Mouse (Mus musculus) midbrain, embryonic 15.5 days (tissue): ENCODE measurements around the gene Prss47. TPM values are rescaled to one million over a fixed set of nuclear protein-coding genes. Genes with fewer than 3 reads are reported as not detected.

ENCODE experiments used
- ATAC-seq: fragments of 200-750 bp; cut with Nextera tagmentation; replicated peaks from 2 replicates; pipeline ENCODE4 v1.8.0; 2017; ENCODE audit warnings: moderate TSS enrichment
- H3K27ac ChIP-seq: fragments of 300-500 bp; sonication (generic); 2 replicates; pipeline ENCODE4 v1.5.1; 2015; ENCODE audit warnings: mild to moderate bottlenecking, inconsistent platforms
- H3K27me3 ChIP-seq: fragments of 300-500 bp; sonication (generic); replicated peaks from 2 replicates; pipeline ENCODE4 v1.6.1; 2015; ENCODE audit warnings: inconsistent platforms
- H3K36me3 ChIP-seq: fragments of 300-500 bp; sonication (generic); replicated peaks from 2 replicates; pipeline ENCODE4 v1.6.1; 2015; ENCODE audit warnings: inconsistent platforms
- H3K4me1 ChIP-seq: fragments of 300-500 bp; sonication (generic); 2 replicates; pipeline ENCODE4 v1.6.1; 2015; ENCODE audit warnings: inconsistent platforms
- H3K4me2 ChIP-seq: fragments of 300-500 bp; sonication (generic); 2 replicates; pipeline ENCODE4 v1.6.1; 2015; ENCODE audit warnings: inconsistent platforms, mild to moderate bottlenecking, moderate library complexity
- H3K4me3 ChIP-seq: fragments of 300-500 bp; sonication (generic); 2 replicates; pipeline ENCODE4 v1.5.1; 2015; ENCODE audit warnings: mild to moderate bottlenecking, inconsistent platforms
- H3K9ac ChIP-seq: fragments of 300-500 bp; sonication (generic); 2 replicates; pipeline ENCODE4 v1.6.1; 2015; ENCODE audit warnings: mild to moderate bottlenecking, inconsistent platforms
- H3K9me3 ChIP-seq: fragments of 300-500 bp; sonication (generic); 2 replicates; pipeline ENCODE4 v1.6.1; 2016; ENCODE audit warnings: inconsistent platforms
- WGBS: fragments of 180-500 bp; shearing (Covaris S2); methylation state at CpG from one replicate; pipeline ENCODE4 v1.1.7; 2015; ENCODE audit warnings: mixed read lengths; 5-methylcytosine and 5-hydroxymethylcytosine counted together
- polyA plus RNA-seq: library from polyadenylated mRNA; unstranded; fragments of >200 nt; fragmentation: Nextera tagmentation; extraction: Ambion mirVana; gene quantifications from 2 replicates; pipeline ENCODE4 v1.2.1, GENCODE M21; 2015

Prss47 gene
- not detected in 2 replicates for polyA plus RNA-seq

DNA sequence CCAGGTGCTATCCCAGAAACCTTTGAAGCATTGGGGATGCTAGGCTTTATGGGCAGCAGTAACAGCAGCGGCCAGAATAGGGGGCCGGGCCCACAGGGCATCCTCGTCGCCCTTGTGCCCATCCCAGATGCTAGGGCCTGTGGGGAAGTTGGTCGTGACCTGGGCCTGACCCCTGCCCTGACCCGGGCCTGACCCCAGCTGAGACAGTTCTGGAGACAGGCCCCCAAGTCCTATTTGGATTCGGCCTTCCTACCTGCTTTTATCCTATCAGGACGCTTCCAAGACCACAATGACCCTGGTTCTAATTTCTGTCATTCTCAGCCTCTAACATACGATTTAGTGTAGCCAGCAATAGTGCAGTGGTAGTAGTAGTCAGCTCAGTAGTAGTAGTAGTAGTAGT lies at the start of gene Prss47:
Gene Prss47, minus strand, starts transcription at position 101 of the 400 bp plus-strand sequence.
- H3K36me3 ChIP-seq = no peaks in the 10 kb centered on the region
- H3K4me1 ChIP-seq = no peaks in the 10 kb centered on the region
- H3K27ac ChIP-seq = no peak within 1 kb of the TSS
- H3K4me3 ChIP-seq = no peak within 1 kb of the TSS
- no peaks in the 10 kb centered on the region for H3K9me3 ChIP-seq
- H3K4me2 ChIP-seq = no peak within 1 kb of the TSS
- no peak for ATAC-seq
- H3K9ac ChIP-seq = no peak within 1 kb of the TSS
- H3K27me3 ChIP-seq = no peaks in the 10 kb centered on the region
- WGBS = 88% methylated on average over 9 of the region's 9 CpGs

- ATAC-seq = no peak
- peaks cover 16% of the 10 kb centered on the region; the same call in 1 of the 2 replicates for H3K9me3 ChIP-seq
These were observed 48.7 kb upstream of the Prss47 start for GRCm38 (mm10) chr13:65101232-65101631.

GRCm38 (mm10) chr13:65100678-65101077 lies 48.1 kb upstream of the Prss47 start:
- WGBS = 97% methylated on average over 9 of the region's 9 CpGs
- no peak overlapping the region for H3K27ac ChIP-seq
- H3K4me3 ChIP-seq = no peak overlapping the region
- no peaks in the 10 kb centered on the region for H3K27me3 ChIP-seq
- peaks cover 16% of the 10 kb centered on the region; the same call in 1 of the 2 replicates for H3K9me3 ChIP-seq
- H3K4me2 ChIP-seq = no peak overlapping the region
- H3K9ac ChIP-seq = no peak overlapping the region
- no peaks in the 10 kb centered on the region for H3K4me1 ChIP-seq
- H3K36me3 ChIP-seq = 0 out of 2 replicates have a peak, but pooled peaks cover 5% of the 10 kb centered on the region
- no peak for ATAC-seq

More at GRCm38 (mm10) chr13:65101232-65101631, 48.7 kb upstream of the Prss47 start:
- Histone ChIP-seq H3K4me3 (no peak overlapping the region), H3K27ac (no peak overlapping the region), H3K4me1 (no peaks in the 10 kb centered on the region), H3K9ac (no peak overlapping the region), H3K36me3 (0 out of 2 replicates have a peak, but pooled peaks cover 7% of the 10 kb centered on the region), H3K4me2 (no peak overlapping the region), H3K27me3 (no peaks in the 10 kb centered on the region)
- WGBS = 95% methylated on average over 3 of the region's 3 CpGs

DNA sequence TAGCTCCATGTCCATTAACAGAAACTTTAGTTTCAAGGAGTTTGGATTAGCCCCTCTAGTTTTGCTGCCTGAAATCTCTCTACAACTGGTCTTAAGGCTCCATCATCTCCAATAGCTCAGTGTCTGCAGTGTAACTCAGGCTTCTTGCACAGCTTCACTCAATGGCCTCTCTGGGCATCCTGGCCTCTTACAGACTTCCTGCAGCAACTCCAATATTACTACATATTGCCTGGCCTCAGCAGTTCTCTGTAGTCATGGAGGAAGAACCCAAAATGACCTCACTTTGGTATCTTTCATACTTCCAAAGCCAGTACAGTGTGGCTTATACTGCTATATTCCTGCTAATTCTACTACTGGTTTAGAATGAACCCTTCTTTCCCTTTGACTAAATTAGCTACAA lies 44.5 kb upstream of the Prss47 start:
- Histone ChIP-seq H3K4me1 (no peaks in the 10 kb centered on the region), H3K27ac (no peak overlapping the region), H3K9me3 (0 out of 2 replicates have a peak, but pooled peaks cover 5% of the 10 kb centered on the region), H3K4me3 (no peak overlapping the region), H3K36me3 (peaks cover 5% of the 10 kb centered on the region; the same call in 1 of the 2 replicates), H3K4me2 (no peak overlapping the region), H3K9ac (no peak overlapping the region), H3K27me3 (no peaks in the 10 kb centered on the region)
- no peak for ATAC-seq

DNA sequence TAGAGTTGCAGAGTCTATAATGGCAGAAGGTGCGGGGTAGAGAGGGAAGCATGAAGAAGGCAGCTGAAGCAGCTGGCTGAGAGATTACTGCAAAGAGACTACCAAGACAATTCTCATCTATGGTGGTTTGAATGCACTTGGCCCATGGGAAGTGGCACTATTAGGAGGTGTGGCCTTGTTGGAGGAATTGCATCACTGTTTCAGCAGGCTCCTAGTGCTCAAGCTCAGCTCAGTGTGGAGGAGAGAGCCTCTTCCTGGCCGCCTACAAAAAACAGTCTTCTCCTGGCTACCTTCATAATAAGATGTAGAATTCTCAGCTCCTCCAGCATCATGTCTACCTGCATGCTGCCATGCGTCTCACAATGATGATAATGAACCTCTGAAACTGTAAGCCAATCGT lies 43.4 kb upstream of the Prss47 start:
- no peaks in the 10 kb centered on the region for H3K27me3 ChIP-seq

GRCm38 (mm10) chr13:65069969-65070368 lies 17.4 kb upstream of the Prss47 start:
- ATAC-seq = no peak
- no peak overlapping the region for H3K4me3 ChIP-seq
- no peak overlapping the region for H3K4me2 ChIP-seq
- no peaks in the 10 kb centered on the region for H3K27me3 ChIP-seq
- 94% methylated on average over 2 of the region's 2 CpGs for WGBS
- peaks cover 19% of the 10 kb centered on the region; the same call in 1 of the 2 replicates for H3K36me3 ChIP-seq
- H3K9me3 ChIP-seq = no peaks in the 10 kb centered on the region
- no peak overlapping the region for H3K27ac ChIP-seq
- H3K9ac ChIP-seq = no peak overlapping the region
- H3K4me1 ChIP-seq = no peaks in the 10 kb centered on the region

More for the DNA sequence above, 43.4 kb upstream of the Prss47 start:
- Histone ChIP-seq H3K9me3 (0 out of 2 replicates have a peak, but pooled peaks cover 3% of the 10 kb centered on the region), H3K9ac (no peak overlapping the region), H3K4me2 (no peak overlapping the region), H3K27ac (no peak overlapping the region), H3K4me3 (no peak overlapping the region), H3K36me3 (peaks cover 5% of the 10 kb centered on the region; the same call in 1 of the 2 replicates), H3K4me1 (no peaks in the 10 kb centered on the region)
- no peak for ATAC-seq
- WGBS = 96% methylated on average over 4 of the region's 4 CpGs

GRCm38 (mm10) chr13:65035057-65035456 lies 17.5 kb downstream of the Prss47 start:
- H3K27ac ChIP-seq = no peak overlapping the region
- no peak overlapping the region for H3K9ac ChIP-seq
- WGBS = 65% methylated on average over 4 of the region's 4 CpGs
- no peaks in the 10 kb centered on the region for H3K4me1 ChIP-seq
- no peak overlapping the region for H3K4me2 ChIP-seq
- no peak for ATAC-seq
- no peaks in the 10 kb centered on the region for H3K36me3 ChIP-seq
- no peaks in the 10 kb centered on the region for H3K27me3 ChIP-seq
- H3K4me3 ChIP-seq = no peak overlapping the region
- H3K9me3 ChIP-seq = no peaks in the 10 kb centered on the region

DNA sequence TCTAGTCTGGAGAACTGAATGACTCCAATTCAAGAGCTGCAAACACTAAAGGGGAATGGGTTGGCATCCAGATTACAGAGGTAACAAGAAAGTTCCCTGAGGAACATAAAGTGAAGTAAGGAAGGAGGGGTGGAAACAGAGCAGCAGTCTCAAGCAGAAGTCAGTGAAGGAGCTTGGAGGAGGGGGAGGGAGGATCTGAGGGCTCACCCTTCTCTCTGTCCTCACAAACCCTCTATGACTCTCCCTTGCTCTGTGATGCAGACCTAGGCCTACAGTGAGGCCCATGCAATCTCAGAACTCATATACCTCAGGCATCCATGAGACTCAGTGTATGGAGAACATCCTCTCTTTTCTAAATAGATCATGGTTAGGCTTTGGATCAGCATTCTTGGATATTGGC lies 19.8 kb downstream of the Prss47 start, which contains the start of gene Spata31d1c:
Gene Spata31d1c, plus strand, starts transcription at position 301 of the 400 bp plus-strand sequence.
- Histone ChIP-seq H3K36me3 (no peaks in the 10 kb centered on the region), H3K27me3 (no peaks in the 10 kb centered on the region), H3K4me1 (no peaks in the 10 kb centered on the region), H3K4me3 (no peak within 1 kb of the TSS), H3K4me2 (no peak within 1 kb of the TSS), H3K27ac (no peak within 1 kb of the TSS), H3K9me3 (no peaks in the 10 kb centered on the region), H3K9ac (no peak within 1 kb of the TSS)
- no peak for ATAC-seq

GRCm38 (mm10) chr13:65011052-65011738 lies 41.4 kb downstream of the Prss47 start:
- Histone ChIP-seq H3K4me2 (no peak overlapping the region), H3K36me3 (no peaks in the 10 kb centered on the region), H3K4me3 (no peak overlapping the region), H3K27ac (no peak overlapping the region), H3K9ac (no peak overlapping the region), H3K9me3 (no peaks in the 10 kb centered on the region), H3K4me1 (no peaks in the 10 kb centered on the region), H3K27me3 (no peaks in the 10 kb centered on the region)
- WGBS = 58% methylated on average over 4 of the region's 4 CpGs
- ATAC-seq = no peak

DNA sequence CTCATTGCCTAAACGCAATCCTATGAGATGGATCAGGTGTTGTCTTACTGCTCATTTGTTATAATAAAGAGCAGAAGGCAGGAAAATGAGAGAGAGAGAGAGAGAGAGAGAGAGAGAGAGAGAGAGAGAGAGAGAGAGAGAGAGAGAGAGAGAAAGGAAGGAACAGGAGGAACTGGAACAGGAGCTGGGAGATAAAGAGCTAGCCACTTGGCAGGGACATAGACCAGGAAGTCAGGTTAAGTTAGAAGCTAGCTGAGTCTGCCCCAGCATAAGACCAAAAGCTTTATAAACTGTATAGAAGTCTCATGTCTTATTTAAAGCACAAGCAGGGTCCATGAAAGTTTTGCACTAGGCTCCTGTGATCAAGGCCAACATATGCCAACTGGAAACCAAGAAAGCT lies 44.6 kb downstream of the Prss47 start:
- ATAC-seq = no peak
- Histone ChIP-seq H3K27me3 (no peaks in the 10 kb centered on the region), H3K27ac (no peak overlapping the region), H3K4me1 (no peaks in the 10 kb centered on the region), H3K36me3 (no peaks in the 10 kb centered on the region), H3K9me3 (no peaks in the 10 kb centered on the region), H3K4me2 (no peak overlapping the region), H3K9ac (no peak overlapping the region), H3K4me3 (no peak overlapping the region)
- WGBS = 63% methylated on average over 1 of the region's 1 CpGs

DNA sequence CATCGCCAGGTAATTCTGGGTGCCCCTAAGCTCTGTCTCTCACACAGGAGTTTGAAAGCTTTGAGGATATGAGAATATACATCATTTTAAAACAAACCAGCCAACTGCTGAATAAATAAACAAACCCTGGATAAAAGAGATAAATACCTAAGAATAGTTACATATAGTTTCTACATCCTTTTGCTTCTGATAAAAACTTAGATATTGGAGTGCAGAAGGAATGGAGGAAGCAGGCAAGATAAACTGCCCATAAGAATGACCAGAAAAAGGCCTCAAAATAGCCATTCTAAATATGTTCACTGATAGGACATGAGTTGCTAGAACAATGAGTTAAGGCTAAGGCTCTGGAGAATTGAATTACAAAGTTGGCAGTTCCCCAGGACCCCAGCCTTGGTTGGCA lies 45.8 kb downstream of the Prss47 start:
- no peaks in the 10 kb centered on the region for H3K4me1 ChIP-seq
- no peaks in the 10 kb centered on the region for H3K27me3 ChIP-seq
- H3K4me3 ChIP-seq = no peak overlapping the region
- no peak overlapping the region for H3K9ac ChIP-seq
- H3K9me3 ChIP-seq = no peaks in the 10 kb centered on the region
- no peaks in the 10 kb centered on the region for H3K36me3 ChIP-seq
- WGBS = 91% methylated on average over 1 of the region's 1 CpGs
- ATAC-seq = no peak
- H3K4me2 ChIP-seq = no peak overlapping the region
- no peak overlapping the region for H3K27ac ChIP-seq

DNA sequence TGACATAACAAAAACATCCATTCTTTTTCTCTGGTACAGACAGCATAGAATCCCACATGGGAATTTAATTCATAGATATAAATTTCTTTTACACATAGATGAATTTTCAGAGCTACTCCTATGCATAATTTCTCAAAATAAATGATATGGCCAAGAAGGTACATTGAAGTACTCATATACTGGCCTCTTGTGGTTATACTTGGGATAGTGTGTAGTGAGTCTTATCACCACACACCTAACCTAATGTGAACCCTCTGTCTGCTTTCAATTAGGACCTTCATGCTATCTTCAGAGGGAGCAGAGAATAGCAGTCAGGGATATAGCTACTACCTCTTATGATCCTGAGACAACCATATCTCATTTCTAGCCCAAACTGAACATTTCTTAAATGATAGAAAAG lies 47.1 kb downstream of the Prss47 start:
- Histone ChIP-seq H3K4me2 (no peak overlapping the region), H3K9ac (no peak overlapping the region), H3K4me3 (no peak overlapping the region), H3K27me3 (no peaks in the 10 kb centered on the region), H3K27ac (no peak overlapping the region), H3K4me1 (no peaks in the 10 kb centered on the region), H3K36me3 (no peaks in the 10 kb centered on the region), H3K9me3 (no peaks in the 10 kb centered on the region)
- no peak for ATAC-seq
